Mouse (Mus musculus) heart, adult 9 months (tissue): ENCODE results near the gene Cfap70.

Experiments
- DNase-seq, 2 experiments: peaks; one replicate each; pipeline ENCODE4 v3.0.0; 2022; ENCODE audit warnings: low spot score in 2 of 2

Cfap70 gene

DNA sequence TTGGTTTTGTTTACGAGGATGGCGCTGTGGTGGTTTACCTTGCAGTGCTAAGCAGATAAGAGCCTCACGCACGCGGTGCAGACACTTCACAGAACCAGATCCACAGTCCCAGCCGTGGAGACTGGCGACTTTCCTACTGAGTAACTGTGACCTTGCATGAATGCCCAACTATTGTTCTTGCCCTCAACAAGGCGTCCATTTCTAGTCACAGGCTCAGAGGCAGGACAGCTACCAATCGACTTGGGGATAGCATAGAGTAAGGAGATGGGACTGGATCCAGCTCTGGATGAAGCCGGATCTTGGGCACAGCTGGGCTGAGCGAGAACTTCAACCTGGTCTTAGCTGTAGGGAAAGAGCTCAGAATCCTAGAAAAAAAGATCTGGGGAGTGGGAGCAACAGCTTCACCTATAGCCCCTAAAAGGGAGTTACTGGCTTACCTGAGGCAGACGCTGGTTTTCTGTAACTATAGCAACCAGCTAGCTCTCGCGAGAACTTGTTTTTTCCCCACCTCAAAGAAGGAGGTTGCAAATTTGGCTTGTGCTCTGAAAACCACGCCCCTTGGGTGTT, at the start of gene Cfap70:
Cfap70 (minus strand) TSS at position 462 of the 567 bp plus-strand sequence.
- DNase-seq: peak; percentile 17 to 36

DNA sequence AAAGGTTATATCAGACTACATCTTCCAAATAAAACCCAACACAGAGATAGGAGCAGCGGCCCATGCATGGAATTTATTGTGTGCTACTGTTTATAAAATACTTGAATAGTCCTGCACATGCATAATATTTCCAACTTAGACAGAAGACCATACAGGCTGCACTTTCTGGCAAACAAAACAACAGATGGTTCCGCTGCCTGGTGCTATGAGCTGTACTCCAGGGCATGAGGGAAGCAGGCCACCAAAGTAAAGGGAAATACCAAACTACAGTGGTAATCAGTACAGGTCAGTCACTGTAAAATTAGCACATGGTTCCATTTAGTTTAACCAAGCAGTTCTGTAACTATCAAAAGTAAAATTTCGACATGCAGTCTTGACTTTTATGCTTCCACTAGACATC, 48.0 kb upstream of the Cfap70 start:
- DNase-seq: no peak

DNA sequence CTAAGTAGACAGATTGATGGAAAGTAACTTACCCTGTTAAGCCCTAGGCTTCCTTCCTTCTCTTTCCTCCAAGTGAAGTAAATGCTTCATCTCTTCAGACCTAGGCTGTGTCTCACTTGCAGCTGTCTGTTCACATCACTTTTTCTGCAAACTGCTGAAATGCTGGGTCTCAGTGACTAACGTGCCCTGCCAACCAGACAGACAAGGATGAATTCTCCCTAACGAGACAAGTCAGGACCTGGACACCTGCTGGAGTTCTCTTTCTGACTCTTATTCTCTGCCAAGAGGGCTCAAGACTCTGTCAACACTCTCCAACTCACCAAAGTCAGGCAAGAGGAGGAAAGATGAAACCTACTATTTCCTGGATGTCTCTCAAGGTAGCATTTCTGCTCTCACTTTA, 44.6 kb upstream of the Cfap70 start, which contains the start of gene Mss51:
Mss51 (minus strand) TSS at position 299 of the 400 bp plus-strand sequence.
- no peak for DNase-seq

- no peak for DNase-seq
Observed at GRCm38 (mm10) chr14:20486031-20486430, 34.0 kb upstream of the Cfap70 start.

DNA sequence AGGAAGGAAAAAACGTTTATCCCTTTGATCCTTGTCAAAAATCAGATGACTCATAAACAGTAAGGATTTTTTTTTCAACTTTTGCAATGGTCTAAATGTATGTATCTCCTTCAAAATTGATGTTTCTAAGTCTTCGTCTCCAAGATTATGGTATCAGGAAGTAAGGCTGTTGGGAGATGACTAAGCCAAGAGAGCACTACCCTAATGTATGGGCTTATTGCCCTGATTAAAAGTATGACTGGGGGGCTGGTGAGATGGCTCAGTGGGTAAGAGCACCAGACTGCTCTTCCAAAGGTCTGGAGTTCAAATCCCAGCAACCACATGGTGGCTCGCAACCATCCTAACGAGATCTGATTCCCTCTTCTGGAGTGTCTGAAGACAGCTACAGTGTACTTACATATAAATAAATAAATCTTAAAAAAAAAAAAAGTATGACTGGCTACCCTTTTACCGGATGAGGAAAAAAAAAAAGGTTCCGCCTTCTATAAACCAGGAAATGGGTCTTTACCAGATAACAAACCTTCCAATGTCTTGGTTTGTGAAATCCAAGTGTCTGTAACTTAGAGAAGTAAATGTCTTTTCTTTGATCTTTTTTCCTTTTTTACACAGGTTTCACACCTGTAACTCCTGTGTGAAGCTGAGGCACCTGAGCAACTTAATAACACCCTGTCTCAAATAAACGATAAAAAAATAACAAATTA, 30.2 kb upstream of the Cfap70 start:
- no peak for DNase-seq

GRCm38 (mm10) chr14:20481211-20481610, 29.2 kb upstream of the Cfap70 start:
- no peak for DNase-seq

DNA sequence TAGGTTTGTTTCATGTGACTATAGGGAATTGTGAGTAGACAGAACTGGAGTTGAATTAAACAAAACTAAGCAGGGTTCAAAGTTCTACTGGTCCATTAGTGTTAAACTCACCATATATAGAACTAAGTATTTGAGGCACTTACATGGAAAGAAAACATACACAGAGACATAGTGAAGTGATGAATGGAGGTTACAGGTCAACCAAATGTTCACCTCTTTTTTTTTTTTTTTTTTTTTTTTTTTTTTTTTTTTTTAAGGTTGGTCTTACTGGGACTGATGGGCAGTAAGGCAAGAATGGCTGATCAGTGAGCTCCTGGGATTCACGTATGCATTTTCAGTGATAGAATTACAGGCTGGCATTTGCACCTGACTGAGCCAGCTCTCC, 28.2 kb upstream of the Cfap70 start:
- DNase-seq: no peak

DNA sequence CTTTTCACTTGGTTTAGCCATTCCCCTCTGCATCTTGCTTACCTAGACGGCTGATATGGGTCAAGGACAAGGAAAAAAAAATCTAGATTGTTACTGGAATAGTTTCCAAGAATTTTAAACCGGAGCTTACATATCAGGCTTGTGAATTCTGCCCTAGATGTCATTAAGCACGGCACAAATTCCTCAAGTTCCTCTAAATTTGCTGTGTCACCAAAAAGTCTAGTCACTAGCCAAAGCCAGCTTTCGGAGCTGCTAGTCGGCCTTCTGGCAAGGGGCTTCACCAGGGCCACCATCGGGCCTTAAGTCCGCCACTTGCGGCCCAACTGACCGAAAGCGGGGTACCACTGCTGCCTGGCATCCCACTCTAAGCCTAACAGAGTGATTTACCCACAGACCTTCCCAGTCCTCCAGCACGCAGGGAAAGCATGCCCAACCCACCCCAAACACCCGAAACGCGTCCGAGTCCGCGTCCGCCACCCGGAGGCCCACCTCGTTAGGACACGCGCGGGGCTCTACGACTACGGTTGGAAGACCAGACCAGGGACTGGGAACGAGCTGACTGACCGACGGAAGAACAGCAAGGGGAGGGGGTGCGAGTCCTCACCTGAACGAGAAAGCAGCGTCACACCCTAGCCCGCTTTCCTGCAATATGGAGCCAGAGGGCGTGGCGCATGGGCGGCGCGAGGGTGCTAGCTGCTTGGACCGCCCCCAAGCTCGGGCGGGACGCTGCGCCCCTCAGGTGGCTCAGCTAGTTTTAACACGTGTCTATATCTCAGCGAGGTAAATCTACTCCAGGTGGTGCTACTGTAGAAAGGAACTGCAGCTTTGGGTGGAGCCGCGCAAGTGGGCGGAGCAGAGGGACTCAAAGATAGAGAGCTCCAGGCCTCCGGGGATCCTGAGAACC, 27.5 kb upstream of the Cfap70 start, which contains the start of gene Anxa7:
Anxa7 (minus strand) TSS at position 843 of the 904 bp plus-strand sequence.
- peak; percentile 78 to 83 for DNase-seq

DNA sequence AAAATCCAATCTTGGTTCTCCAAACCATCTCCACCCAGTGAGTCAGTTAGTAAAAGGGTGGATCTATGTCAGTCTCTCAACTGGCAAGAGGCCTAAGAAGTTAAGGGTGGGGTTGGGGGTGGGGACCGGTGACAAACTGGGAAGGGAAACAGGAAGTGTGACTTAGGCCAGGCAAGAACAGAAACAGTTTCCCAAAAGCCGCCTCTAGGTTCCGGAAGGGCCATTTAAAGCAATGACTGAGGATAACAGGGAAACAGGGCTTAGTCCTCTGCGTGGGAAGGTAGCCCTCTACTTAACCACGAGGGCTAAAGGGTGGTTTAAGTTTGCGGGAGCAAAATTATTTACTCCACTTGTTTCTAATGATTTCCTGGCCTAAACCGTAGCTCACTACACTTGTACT, 26.8 kb upstream of the Cfap70 start:
- peak; percentile 77 to 87 for DNase-seq

GRCm38 (mm10) chr14:20478385-20478784, 26.4 kb upstream of the Cfap70 start:
- DNase-seq: no peak

GRCm38 (mm10) chr14:20477261-20478025, 25.4 kb upstream of the Cfap70 start:
- DNase-seq: no peak

DNA sequence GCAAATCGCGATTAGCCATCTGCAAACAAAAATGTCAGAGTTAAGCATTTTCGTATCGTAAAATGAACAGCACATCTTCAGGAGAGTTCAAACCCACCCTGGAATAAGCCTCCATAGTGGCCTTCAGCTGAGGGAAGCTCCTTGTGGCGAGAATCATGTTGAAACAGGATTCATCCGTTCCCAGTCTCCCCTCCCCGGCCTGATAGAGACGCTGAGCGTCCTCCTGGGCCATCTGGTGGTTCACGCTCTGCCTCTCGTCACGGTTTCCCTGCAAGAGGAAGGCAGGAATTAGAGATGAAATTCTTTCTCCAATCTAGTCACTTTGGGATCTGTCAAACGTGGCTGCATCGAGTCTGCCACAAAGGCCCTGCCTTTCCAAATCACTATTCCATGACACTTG, 8.2 kb upstream of the Cfap70 start:
- DNase-seq: no peak

GRCm38 (mm10) chr14:20458378-20458777, 6.4 kb upstream of the Cfap70 start:
- DNase-seq: no peak

DNA sequence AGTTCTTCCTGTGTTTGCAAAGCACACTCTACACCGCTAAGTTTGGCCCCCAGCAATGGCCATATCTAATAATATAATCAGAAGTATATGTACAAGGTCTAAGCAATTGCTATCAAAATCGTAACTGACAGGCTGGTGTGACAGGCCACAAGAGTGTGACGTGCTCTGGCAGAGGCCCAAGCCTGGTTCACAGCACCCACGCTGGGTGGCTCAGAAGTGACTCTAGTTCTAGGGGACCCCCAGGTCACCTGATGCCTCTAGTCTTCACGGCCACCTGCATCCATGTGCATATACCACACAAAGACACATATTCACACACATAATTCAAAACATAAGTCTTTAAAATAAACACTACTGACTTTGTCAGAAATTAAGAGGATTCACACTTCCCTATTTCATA, 903 bp upstream of the Cfap70 start:
- no peak for DNase-seq

DNA sequence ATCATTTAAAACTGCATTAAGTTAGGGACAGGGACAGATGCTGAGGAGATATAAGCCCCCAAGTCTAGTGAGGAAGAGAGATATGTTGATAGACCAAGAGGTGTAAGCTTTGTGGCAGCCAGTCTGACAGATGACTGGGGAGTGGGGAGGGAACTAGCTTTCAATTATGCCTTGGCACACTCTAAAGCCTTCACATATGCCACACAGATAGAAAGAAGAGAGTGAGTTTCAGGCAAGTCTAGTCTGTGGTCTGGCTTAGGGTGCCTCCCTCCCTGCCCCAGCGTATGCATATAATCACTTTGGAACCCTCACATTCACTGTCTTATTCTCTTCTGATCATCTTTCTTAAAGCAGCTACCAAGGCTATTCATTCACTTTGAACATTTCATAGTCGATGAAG, 724 bp downstream of the Cfap70 start:
- no peak for DNase-seq

DNA sequence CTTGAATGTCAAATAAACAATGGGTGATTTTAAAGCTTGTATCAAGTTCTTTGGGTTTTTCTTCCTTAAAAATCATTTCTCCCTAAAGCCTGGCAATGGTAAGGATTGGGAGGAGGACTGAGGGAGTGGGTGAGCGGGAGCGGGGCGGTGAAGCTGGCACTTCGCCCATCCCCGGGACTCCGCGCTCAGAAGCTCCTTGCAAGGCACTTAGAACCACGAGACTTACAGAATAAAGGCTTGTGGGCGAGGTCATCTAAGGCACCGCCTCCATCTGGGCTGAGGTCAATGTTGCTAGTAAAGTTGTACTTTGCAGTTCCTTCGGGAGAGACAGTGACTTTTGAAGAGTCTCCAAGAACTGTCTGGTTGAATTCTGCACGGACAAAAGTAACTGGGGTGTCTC, 4.8 kb downstream of the Cfap70 start:
- DNase-seq: no peak

- no peak for DNase-seq
Observed at GRCm38 (mm10) chr14:20442252-20442651, 9.8 kb downstream of the Cfap70 start.

DNA sequence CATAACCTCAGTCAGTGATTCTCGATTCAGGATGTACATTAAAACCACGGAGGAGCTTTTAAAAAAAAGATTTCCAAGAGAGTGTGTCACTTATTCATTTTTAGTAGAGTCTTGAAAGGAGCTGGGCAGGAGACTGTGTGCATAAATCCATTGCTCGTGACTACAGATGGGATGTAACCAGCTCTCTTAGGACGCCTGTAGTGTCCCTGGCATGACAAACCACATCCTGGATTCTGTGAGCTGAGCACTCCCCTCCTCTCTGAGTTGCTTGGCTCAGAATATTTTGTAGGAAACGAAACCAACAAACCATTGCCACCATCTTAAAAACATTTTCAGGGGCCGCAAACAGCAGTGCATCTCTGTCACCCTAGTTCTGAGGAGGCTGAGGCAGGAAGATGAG, 15.1 kb downstream of the Cfap70 start:
- no peak for DNase-seq

DNA sequence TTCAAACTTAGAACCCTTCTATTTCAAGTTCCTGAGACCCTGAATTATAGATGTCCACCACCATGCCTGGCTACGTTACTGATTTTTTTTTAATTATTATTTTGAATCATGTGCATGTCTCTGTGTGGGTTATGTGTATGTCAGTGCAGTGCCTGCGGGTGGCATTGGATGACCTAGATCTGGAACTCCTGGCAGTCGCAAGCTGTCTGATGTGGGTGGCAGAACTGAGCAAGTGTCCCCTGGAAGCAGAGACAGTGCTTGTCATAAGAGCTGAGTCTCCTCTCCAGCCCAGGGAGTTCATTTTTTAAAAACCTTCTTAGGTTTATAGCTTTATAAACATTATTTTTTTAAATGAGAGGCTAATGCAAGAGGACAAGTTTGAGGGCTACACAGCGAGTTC, 19.6 kb downstream of the Cfap70 start:
- DNase-seq: no peak

- no peak for DNase-seq
Observed at GRCm38 (mm10) chr14:20431726-20432125, 20.3 kb downstream of the Cfap70 start.

GRCm38 (mm10) chr14:20429833-20430232, 22.2 kb downstream of the Cfap70 start:
- no peak for DNase-seq

- no peak for DNase-seq
Observed at GRCm38 (mm10) chr14:20428593-20428992, 23.4 kb downstream of the Cfap70 start.
